Mouse (Mus musculus) cerebellum, adult 2 months (tissue): ENCODE measurements around the gene Tmem179. TPM values are rescaled to one million over a fixed set of nuclear protein-coding genes. Genes with fewer than 3 reads are reported as not detected.

Experiments used
- DNase-seq, 2 experiments: peaks; one replicate each; pipeline ENCODE4 v3.0.0; 2021
- H3K27ac ChIP-seq: fragments of 200-500 bp; 2 replicates; pipeline ENCODE4 v1.5.1; 2012; ENCODE audit warnings: low read length, control low read depth, inconsistent platforms; ENCODE audit not compliant: insufficient read depth
- H3K27me3 ChIP-seq: fragments of 200-500 bp; 2 replicates; pipeline ENCODE4 v1.6.1; 2012; ENCODE audit warnings: inconsistent platforms, mild to moderate bottlenecking, low read length, moderate library complexity; ENCODE audit not compliant: control insufficient read depth, insufficient read depth
- H3K4me1 ChIP-seq: fragments of 200-500 bp; 2 replicates; pipeline ENCODE4 v1.6.1; 2011; ENCODE audit warnings: low read length; ENCODE audit not compliant: control insufficient read depth, insufficient read depth
- H3K4me3 ChIP-seq: fragments of 200-500 bp; replicated peaks from 2 replicates; pipeline ENCODE3; 2011; ENCODE audit warnings: mild to moderate bottlenecking, low read depth, low read length, control low read depth; ENCODE audit not compliant: insufficient read depth
- CTCF ChIP-seq: fragments of 200-500 bp; IDR thresholded peaks from 2 replicates; pipeline ENCODE4 v1.5.1; 2011; ENCODE audit warnings: low read depth, mild to moderate bottlenecking, control low read depth, low read length, moderate library complexity, borderline replicate concordance; ENCODE audit not compliant: insufficient read depth
- POLR2A ChIP-seq: fragments of 200-500 bp; IDR thresholded peaks from 2 replicates; pipeline ENCODE4 v1.6.1; 2011; ENCODE audit warnings: low read length, control low read depth, borderline replicate concordance; ENCODE audit not compliant: insufficient read depth
- WGBS: fragments of 180-500 bp; shearing (Covaris S2); methylation state at CpG from one replicate; pipeline ENCODE4 v1.1.7; 2018; 5-methylcytosine and 5-hydroxymethylcytosine counted together
- polyA plus RNA-seq: library from polyadenylated mRNA; depleted of rRNA; stranded (reverse); fragments of >200 nt; gene quantifications from 2 replicates; pipeline ENCODE4 v1.2.3, GENCODE M21; 2012; rRNA removed

The Tmem179 gene
- polyA plus RNA-seq = 51.7 and 71.0 TPM in 2 replicates

- no peak for DNase-seq
- no peak within 1 kb of the TSS for H3K27ac ChIP-seq
- H3K4me1 ChIP-seq = no peaks in the 10 kb centered on the region; the same call in 1 of the 2 replicates
- H3K27me3 ChIP-seq = no peaks in the 10 kb centered on the region; the same call in 1 of the 2 replicates
- WGBS = 15% methylated on average over 14 of the region's 14 CpGs
- TF ChIP-seq CTCF = no peak
- TF ChIP-seq POLR2A = no peak
- no peak within 1 kb of the TSS for H3K4me3 ChIP-seq
These were observed at the start of gene Tmem179 for GRCm38 (mm10) chr12:112516697-112517337. Gene Tmem179, minus strand, starts transcription at chr12:112516747.

- TF ChIP-seq CTCF (no peak), POLR2A (no peak)
- no peak for DNase-seq
- no peaks in the 10 kb centered on the region; the same call in 1 of the 2 replicates for H3K4me1 ChIP-seq
- WGBS = 94% methylated on average over 6 of the region's 6 CpGs
- no peak overlapping the region for H3K4me3 ChIP-seq
- H3K27me3 ChIP-seq = no peaks in the 10 kb centered on the region
- no peak overlapping the region for H3K27ac ChIP-seq
These were observed 46.5 kb upstream of the Tmem179 start for GRCm38 (mm10) chr12:112563011-112563410.

- WGBS = 87% methylated on average over 5 of the region's 5 CpGs
- Histone ChIP-seq H3K27me3 (no peaks in the 10 kb centered on the region), H3K27ac (no peak overlapping the region), H3K4me3 (no peak overlapping the region), H3K4me1 (no peaks in the 10 kb centered on the region; the same call in 1 of the 2 replicates)
- no peak for DNase-seq
- TF ChIP-seq CTCF (no peak), POLR2A (no peak)
These were observed 45.9 kb upstream of the Tmem179 start for GRCm38 (mm10) chr12:112562462-112562861.

GRCm38 (mm10) chr12:112561163-112561562 lies 44.6 kb upstream of the Tmem179 start:
- H3K27ac ChIP-seq = no peak overlapping the region
- no peak for TF ChIP-seq CTCF
- TF ChIP-seq POLR2A = no peak
- no peaks in the 10 kb centered on the region for H3K27me3 ChIP-seq
- no peak overlapping the region for H3K4me3 ChIP-seq
- no peaks in the 10 kb centered on the region; the same call in 1 of the 2 replicates for H3K4me1 ChIP-seq
- DNase-seq = no peak
- 34% methylated on average over 3 of the region's 3 CpGs for WGBS

GRCm38 (mm10) chr12:112560176-112560797 lies 43.7 kb upstream of the Tmem179 start:
- H3K4me3 ChIP-seq = no peak overlapping the region
- H3K4me1 ChIP-seq = no peaks in the 10 kb centered on the region; the same call in 1 of the 2 replicates
- TF ChIP-seq CTCF (no peak), POLR2A (no peak)
- 44% methylated on average over 5 of the region's 5 CpGs for WGBS
- no peak overlapping the region for H3K27ac ChIP-seq
- no peak for DNase-seq
- H3K27me3 ChIP-seq = no peaks in the 10 kb centered on the region

GRCm38 (mm10) chr12:112559671-112560070 lies 43.1 kb upstream of the Tmem179 start:
- no peak for DNase-seq
- no peaks in the 10 kb centered on the region for H3K27me3 ChIP-seq
- no peak overlapping the region for H3K4me3 ChIP-seq
- no peaks in the 10 kb centered on the region; the same call in 1 of the 2 replicates for H3K4me1 ChIP-seq
- 86% methylated on average over 6 of the region's 6 CpGs for WGBS
- TF ChIP-seq CTCF (no peak), POLR2A (no peak)
- no peak overlapping the region for H3K27ac ChIP-seq

GRCm38 (mm10) chr12:112559231-112559630 lies 42.7 kb upstream of the Tmem179 start:
- TF ChIP-seq POLR2A (no peak), CTCF (no peak)
- Histone ChIP-seq H3K4me3 (no peak overlapping the region), H3K27me3 (no peaks in the 10 kb centered on the region), H3K4me1 (no peaks in the 10 kb centered on the region; the same call in 1 of the 2 replicates), H3K27ac (no peak overlapping the region)
- WGBS = 56% methylated on average over 3 of the region's 3 CpGs
- DNase-seq = no peak

GRCm38 (mm10) chr12:112557219-112557618 lies 40.7 kb upstream of the Tmem179 start:
- no peak for TF ChIP-seq CTCF
- TF ChIP-seq POLR2A = no peak
- Histone ChIP-seq H3K27me3 (no peaks in the 10 kb centered on the region), H3K27ac (no peak overlapping the region), H3K4me1 (no peaks in the 10 kb centered on the region; the same call in 1 of the 2 replicates), H3K4me3 (no peak overlapping the region)
- DNase-seq = no peak
- 89% methylated on average over 5 of the region's 5 CpGs for WGBS
